Mouse (Mus musculus): Measurements from ENCODE around the gene Hecw2. TPM values are rescaled to one million over a fixed set of nuclear protein-coding genes. Genes with fewer than 3 reads are reported as not detected.

The Hecw2 gene
- 6.8 and 10.3 TPM in 2 replicates for polyA plus RNA-seq (2021; fragmentation: Nextera tagmentation)
- long read RNA-seq, experiment 1, full-length matches to known transcripts = 3 of 33 reads
- long read RNA-seq, experiment 1, partial matches to known transcripts = 12 of 33 reads
- long read RNA-seq, experiment 1, other reads (novel, unspliced or antisense) = 18 of 33 reads
- long read RNA-seq, experiment 2, partial matches to known transcripts = 2 of 14 reads
- long read RNA-seq, experiment 2, other reads (novel, unspliced or antisense) = 12 of 14 reads

GRCm38 (mm10) chr1:54194954-54195305, at the start of gene Hecw2:
Hecw2 (minus strand) TSS chr1:54195168.

GRCm38 (mm10) chr1:53784721-53785418, 410.1 kb downstream of the Hecw2 start, which contains the start of gene Stk17b:
Stk17b (minus strand) TSS chr1:53785224.

Other genes with a start within 250 kb of the Hecw2 start
- not detected in 2 replicates for gene Ccdc150, start 55.5 kb upstream of the Hecw2 start, polyA plus RNA-seq (2021; fragmentation: Nextera tagmentation)
- gene Gtf3c3, start 243.8 kb upstream of the Hecw2 start, polyA plus RNA-seq (2021; fragmentation: Nextera tagmentation) = 15.2 and 19.6 TPM in 2 replicates

Measured in left cerebral cortex, adult 6 months (tissue).